Mouse (Mus musculus): ENCODE data around the gene Arhgap42. TPM values are rescaled to one million over a fixed set of nuclear protein-coding genes. Genes with fewer than 3 reads are reported as not detected.

Gene Arhgap42
- total RNA-seq, 1 experiment, result 4.3 TPM

DNA sequence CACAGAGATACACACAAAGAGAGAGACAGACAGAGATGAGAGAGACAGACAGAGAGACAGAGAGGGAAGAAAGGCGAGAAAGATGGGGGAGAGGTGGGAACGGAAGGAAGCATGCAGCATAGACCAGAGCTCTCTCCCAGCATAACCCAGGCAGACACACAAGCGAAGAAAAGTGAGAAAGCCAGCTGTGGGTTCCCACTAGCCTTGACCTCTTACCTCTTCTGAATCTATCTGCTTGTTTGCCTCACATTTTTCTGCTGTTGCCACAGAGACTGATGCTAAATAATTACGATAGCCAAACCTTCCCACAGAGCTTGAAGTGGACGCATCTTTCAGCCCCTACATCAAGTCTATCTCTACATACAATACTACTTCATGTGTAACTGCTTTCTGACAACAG is 24.1 kb downstream of the Arhgap42 start:
- H3K9ac ChIP-seq (ENCODE audit: insufficient read depth, low read depth, low read length, poor library complexity, severe bottlenecking), result no peak overlapping the region
- no peaks in the 10 kb centered on the region; the same call in 1 of the 2 replicates for H3K9me3 ChIP-seq (ENCODE audit: control insufficient read depth, insufficient read depth, low read depth, low read length)
- in situ Hi-C loops (cut with MboI; ENCODE audit: low sequenced_read_pairs in 2 of 2, unreplicated experiment in 2 of 2), result no loop called here
- no peak for DNase-seq (ENCODE audit: low read depth, low spot score)
- peaks cover 0 to 5% of the 10 kb centered on the region in 2 experiments; a peak in 1 of 4 replicates for H3K4me1 ChIP-seq (ENCODE audit: control insufficient read depth in 2 of 2, insufficient read depth in 2 of 2, low read length in 2 of 2, poor library complexity in 1 of 2)
- H3K27ac ChIP-seq (ENCODE audit: insufficient read depth, low read depth, low read length, poor library complexity, severe bottlenecking), result no peak overlapping the region
- H3K36me3 ChIP-seq (ENCODE audit: control insufficient read depth, insufficient read depth, low read length, poor library complexity, severe bottlenecking), result no peaks in the 10 kb centered on the region
- TF ChIP-seq ZC3H11A (IDR thresholded peaks at IDR 0.05; ENCODE audit: borderline replicate concordance, low read depth, low read length) (no peak), MAFK (IDR thresholded peaks at IDR 0.05; ENCODE audit: insufficient read depth, low read depth, low read length) (no peak), HCFC1 (IDR thresholded peaks at IDR 0.05; ENCODE audit: borderline replicate concordance, insufficient read depth, low read length) (no peak), CHD2 (IDR thresholded peaks at IDR 0.05; ENCODE audit: low read depth, low read length) (no peak), ZNF384 (IDR thresholded peaks at IDR 0.05; ENCODE audit: low read depth, low read length) (no peak)
- no peak overlapping the region for H3K4me3 ChIP-seq (ENCODE audit: insufficient read depth in 1 of 2, low read depth in 1 of 2, low read length in 2 of 2, poor library complexity in 1 of 2, severe bottlenecking in 1 of 2)

DNA sequence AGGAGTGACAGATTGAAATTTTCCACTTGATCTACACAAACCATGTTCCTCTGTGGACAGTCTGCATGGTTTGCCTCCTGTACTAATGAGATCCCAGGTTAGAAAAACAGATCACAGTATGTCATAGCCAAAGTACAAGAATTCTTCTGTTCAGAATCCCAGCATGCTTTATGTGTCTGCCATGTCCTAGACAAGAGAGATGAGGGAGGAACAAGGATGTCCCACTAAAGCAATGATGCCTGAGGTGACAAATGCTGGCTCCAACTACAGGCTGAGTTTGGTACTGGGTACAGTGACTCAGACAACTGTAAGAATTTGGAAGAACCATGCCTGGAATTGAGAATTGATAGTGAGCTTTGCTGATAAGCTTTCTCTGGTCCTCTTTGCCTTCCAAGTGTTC is 24.6 kb downstream of the Arhgap42 start:
- in situ Hi-C loops (cut with MboI; ENCODE audit: low sequenced_read_pairs in 2 of 2, unreplicated experiment in 2 of 2), result no loop called here

DNA sequence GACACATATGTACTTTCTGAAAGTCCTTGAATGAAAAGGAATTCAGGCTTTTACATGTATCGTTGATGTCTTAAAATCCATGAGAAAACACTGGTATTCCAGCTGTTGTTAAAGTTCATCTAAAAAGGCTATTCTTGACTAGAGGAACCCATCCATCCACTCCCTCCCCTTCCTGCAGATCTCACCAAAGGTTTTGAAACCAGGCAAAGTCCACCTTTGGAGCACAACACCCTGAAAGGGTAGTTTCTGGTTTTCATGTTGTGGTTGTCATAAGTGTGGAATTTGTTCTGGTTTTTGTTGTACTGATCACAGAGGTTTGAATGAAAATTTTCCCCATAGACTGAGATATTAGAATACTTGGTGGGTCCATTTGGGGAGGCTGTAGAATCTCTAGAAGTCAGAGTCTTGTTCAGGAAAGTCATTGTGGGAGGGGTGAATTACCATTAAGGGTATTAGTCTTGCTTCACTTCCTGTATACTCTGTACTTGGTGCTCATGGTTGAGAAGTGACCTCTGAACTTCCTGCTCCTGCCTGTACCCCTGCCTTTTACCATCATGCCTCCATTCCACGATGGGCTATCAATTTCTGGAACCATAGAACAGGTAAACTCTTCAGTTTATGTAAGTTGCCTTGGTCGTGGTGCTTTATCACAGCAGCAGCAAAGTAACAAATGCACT is 27.4 kb downstream of the Arhgap42 start:
- Histone ChIP-seq H3K36me3 (ENCODE audit: control insufficient read depth, insufficient read depth, low read length, poor library complexity, severe bottlenecking) (no peaks in the 10 kb centered on the region), H3K4me3 (ENCODE audit: insufficient read depth in 1 of 2, low read depth in 1 of 2, low read length in 2 of 2, poor library complexity in 1 of 2, severe bottlenecking in 1 of 2) (no peak overlapping the region), H3K27ac (ENCODE audit: insufficient read depth, low read depth, low read length, poor library complexity, severe bottlenecking) (no peak overlapping the region), H3K9ac (ENCODE audit: insufficient read depth, low read depth, low read length, poor library complexity, severe bottlenecking) (no peak overlapping the region), H3K4me1 (ENCODE audit: control insufficient read depth in 2 of 2, insufficient read depth in 2 of 2, low read length in 2 of 2, poor library complexity in 1 of 2) (peaks cover 0 to 5% of the 10 kb centered on the region in 2 experiments; a peak in 1 of 4 replicates), H3K9me3 (ENCODE audit: control insufficient read depth, insufficient read depth, low read depth, low read length) (no peaks in the 10 kb centered on the region; the same call in 1 of the 2 replicates)
- no peak for DNase-seq (ENCODE audit: low read depth, low spot score)
- TF ChIP-seq HCFC1 (IDR thresholded peaks at IDR 0.05; ENCODE audit: borderline replicate concordance, insufficient read depth, low read length) (no peak), ZNF384 (IDR thresholded peaks at IDR 0.05; ENCODE audit: low read depth, low read length) (no peak), ZC3H11A (IDR thresholded peaks at IDR 0.05; ENCODE audit: borderline replicate concordance, low read depth, low read length) (no peak)
- in situ Hi-C loops (cut with MboI; ENCODE audit: low sequenced_read_pairs in 2 of 2, unreplicated experiment in 2 of 2), result no loop called here

More for the DNA sequence above, 24.6 kb downstream of the Arhgap42 start:
- Histone ChIP-seq H3K4me3 (ENCODE audit: insufficient read depth in 1 of 2, low read depth in 1 of 2, low read length in 2 of 2, poor library complexity in 1 of 2, severe bottlenecking in 1 of 2) (no peak overlapping the region), H3K36me3 (ENCODE audit: control insufficient read depth, insufficient read depth, low read length, poor library complexity, severe bottlenecking) (no peaks in the 10 kb centered on the region), H3K9me3 (ENCODE audit: control insufficient read depth, insufficient read depth, low read depth, low read length) (no peaks in the 10 kb centered on the region; the same call in 1 of the 2 replicates), H3K4me1 (ENCODE audit: control insufficient read depth in 2 of 2, insufficient read depth in 2 of 2, low read length in 2 of 2, poor library complexity in 1 of 2) (peaks cover 0 to 5% of the 10 kb centered on the region in 2 experiments; a peak in 1 of 4 replicates), H3K27ac (ENCODE audit: insufficient read depth, low read depth, low read length, poor library complexity, severe bottlenecking) (no peak overlapping the region), H3K9ac (ENCODE audit: insufficient read depth, low read depth, low read length, poor library complexity, severe bottlenecking) (no peak overlapping the region)
- DNase-seq (ENCODE audit: low read depth, low spot score), result no peak
- TF ChIP-seq CHD2 (IDR thresholded peaks at IDR 0.05; ENCODE audit: low read depth, low read length), result no peak
- no peak for TF ChIP-seq ZC3H11A (IDR thresholded peaks at IDR 0.05; ENCODE audit: borderline replicate concordance, low read depth, low read length)
- TF ChIP-seq ZNF384 (IDR thresholded peaks at IDR 0.05; ENCODE audit: low read depth, low read length), result no peak
- no peak for TF ChIP-seq HCFC1 (IDR thresholded peaks at IDR 0.05; ENCODE audit: borderline replicate concordance, insufficient read depth, low read length)
- TF ChIP-seq MAFK (IDR thresholded peaks at IDR 0.05; ENCODE audit: insufficient read depth, low read depth, low read length), result no peak

DNA sequence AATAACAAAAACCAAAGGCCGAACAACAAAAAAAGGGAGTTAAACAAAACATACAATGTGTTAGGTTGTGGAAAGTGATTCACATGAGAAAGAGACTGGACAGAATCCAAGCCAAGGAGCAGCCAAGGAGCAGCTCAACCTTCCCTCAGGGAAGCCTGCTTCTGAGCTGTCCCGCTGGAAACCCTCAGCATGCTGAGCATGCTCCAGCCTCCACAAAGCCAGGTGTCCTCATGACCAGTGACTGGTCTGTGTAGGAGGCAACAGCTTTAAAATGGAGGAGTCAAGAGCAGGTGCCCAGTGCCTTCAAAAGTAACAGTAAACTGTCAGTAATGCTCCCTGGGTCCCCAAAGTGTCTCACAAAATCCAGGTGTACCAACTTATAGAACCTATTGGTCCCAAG is 28.4 kb downstream of the Arhgap42 start:
- in situ Hi-C loops (cut with MboI; ENCODE audit: low sequenced_read_pairs in 2 of 2, unreplicated experiment in 2 of 2), result no loop called here
- Histone ChIP-seq H3K4me3 (ENCODE audit: insufficient read depth in 1 of 2, low read depth in 1 of 2, low read length in 2 of 2, poor library complexity in 1 of 2, severe bottlenecking in 1 of 2) (no peak overlapping the region), H3K4me1 (ENCODE audit: control insufficient read depth in 2 of 2, insufficient read depth in 2 of 2, low read length in 2 of 2, poor library complexity in 1 of 2) (peaks cover 0 to 2% of the 10 kb centered on the region in 2 experiments; a peak in 1 of 4 replicates), H3K27ac (ENCODE audit: insufficient read depth, low read depth, low read length, poor library complexity, severe bottlenecking) (no peak overlapping the region), H3K9me3 (ENCODE audit: control insufficient read depth, insufficient read depth, low read depth, low read length) (no peaks in the 10 kb centered on the region; the same call in 1 of the 2 replicates), H3K9ac (ENCODE audit: insufficient read depth, low read depth, low read length, poor library complexity, severe bottlenecking) (no peak overlapping the region), H3K36me3 (ENCODE audit: control insufficient read depth, insufficient read depth, low read length, poor library complexity, severe bottlenecking) (no peaks in the 10 kb centered on the region)
- no peak for DNase-seq (ENCODE audit: low read depth, low spot score)
- TF ChIP-seq ZNF384 (IDR thresholded peaks at IDR 0.05; ENCODE audit: low read depth, low read length), result no peak
- no peak for TF ChIP-seq ZC3H11A (IDR thresholded peaks at IDR 0.05; ENCODE audit: borderline replicate concordance, low read depth, low read length)
- no peak for TF ChIP-seq MAFK (IDR thresholded peaks at IDR 0.05; ENCODE audit: insufficient read depth, low read depth, low read length)
- no peak for TF ChIP-seq CHD2 (IDR thresholded peaks at IDR 0.05; ENCODE audit: low read depth, low read length)
